Comparison of ENCODE assay signal across 19 mouse cellular contexts in genomic region chr6:115985622-115986021, GRCm38 (mm10). TPM values are rescaled to one million over a fixed set of nuclear protein-coding genes. Genes with fewer than 3 reads are reported as not detected.
DNase-seq lines count a peak whose midpoint lies in the region; ATAC-seq and TF ChIP-seq lines count a peak whose summit lies in the region.
"Had no signal": no experiment of that assay in that cellular context is flagged by ENCODE, and none has a peak within 500 bp of the region (broad histone marks: within the 10 kb centered on the region; RNA-seq: fewer than 3 reads in every experiment).

No protein-coding gene starts in this region.

- no peak for ATAC-seq in heart, postnatal 0 days (ENCODE audit: insufficient read depth, low read depth)
- no peak for ATAC-seq in monocyte, adult 5-6 weeks (replicated peaks; ENCODE audit: insufficient number of reproducible peaks, low FRiP score, low TSS enrichment, poor library complexity, severe bottlenecking)
- ATAC-seq: forebrain, embryonic 16.5 days had no signal

- no peak for TF ChIP-seq EP300 in heart, postnatal 0 days (IDR thresholded peaks at IDR 0.05; ENCODE audit: low read depth)

- H3K9me3 ChIP-seq in heart, postnatal 0 days (replicated peaks; ENCODE audit: control insufficient read depth, low read length) = no peaks in the 10 kb centered on the region

- peaks cover 14% of the 10 kb centered on the region for H3K4me1 ChIP-seq in heart, postnatal 0 days (ENCODE audit: control insufficient read depth, insufficient read depth)

- no peak overlapping the region for H3K9ac ChIP-seq in heart, postnatal 0 days (replicated peaks; ENCODE audit: low read depth, low read length)

- peak overlapping the region; percentile 64 for H3K4me2 ChIP-seq in heart, postnatal 0 days (ENCODE audit: low read depth, low read length)
- H3K4me2 ChIP-seq: liver, embryonic 11.5 days had no signal

- TF ChIP-seq CTCF in heart, postnatal 0 days (IDR thresholded peaks at IDR 0.05; ENCODE audit: low read depth) = no peak

- H3K36me3 ChIP-seq in heart, postnatal 0 days (replicated peaks; ENCODE audit: control insufficient read depth, insufficient read depth, low read length) = 0 out of 2 replicates have a peak, but pooled peaks cover under 1% of the 10 kb centered on the region

- DNase-seq in adrenal gland, adult 2 months = peak; percentile 85
- DNase-seq in adrenal gland, adult 18-20 months (ENCODE audit: low spot score in 2 of 2) = no peak
- no peak for DNase-seq in heart, postnatal 0 days (ENCODE audit: low spot score)
- DNase-seq in heart, postnatal 10 days = no peak
- peak; percentile 57 for DNase-seq in ovary, adult 18-20 months (ENCODE audit: low spot score)
- DNase-seq in ovary, postnatal 10 days (ENCODE audit: low spot score) = no peak
- DNase-seq in urinary bladder, postnatal 36 days (ENCODE audit: low spot score in 2 of 2) = no peak
- DNase-seq: cerebellum, adult 11-12 months; embryo, embryonic 11 days; kidney, postnatal 10 days; retina, postnatal 1 day; thymus, postnatal 4 days had no signal

- no peak overlapping the region for H3K27ac ChIP-seq in heart, postnatal 0 days (ENCODE audit: low read depth)

- intact Hi-C loops in heart, postnatal 10 days (cut with DNase I) = no loop called here

- H3K4me3 ChIP-seq in heart, postnatal 0 days (ENCODE audit: low read depth, low read length) = no peak overlapping the region

- no peaks in the 10 kb centered on the region; the same call in 1 of the 2 replicates for H3K27me3 ChIP-seq in heart, postnatal 0 days (ENCODE audit: control insufficient read depth, insufficient read depth, low read length)

- WGBS in heart, postnatal 0 days = 56% methylated on average over 9 of the region's 9 CpGs

RNA-seq across cellular contexts. Expression of gene Plxnd1, which starts 9.2 kb away (rescaled TPM):
- 100 to 1,000 TPM; 168 to 181 TPM for total RNA-seq in adrenal gland, adult 2 months (2021)
- 279 and 288 TPM in 2 replicates for polyA plus RNA-seq in adrenal gland, adult 2 months (2012; rRNA removed)
- 100 to 1,000 TPM; 116 to 135 TPM for total RNA-seq in adrenal gland, adult 18-20 months (2021)
- total RNA-seq in heart, postnatal 0 days (2014; rRNA removed; ENCODE audit: low replicate concordance) = 82.4 and 166 TPM in 2 replicates
- 28.1 and 37.7 TPM in 2 replicates for polyA plus RNA-seq in heart, postnatal 0 days (2015; fragmentation: Nextera tagmentation; extraction: Ambion mirVana)
- 100 to 1,000 TPM; 179 to 224 TPM for total RNA-seq in heart, postnatal 10 days (2021)
- 8.2 to 17.6 TPM (median 17.6 TPM) in 3 replicates for total RNA-seq in monocyte, adult 5-6 weeks (2017)

RNA-seq across cellular contexts. Expression of gene H1foo, which starts 40.9 kb away (rescaled TPM):
- total RNA-seq in adrenal gland, adult 2 months (2021) = not detected
- not detected in 2 replicates for polyA plus RNA-seq in adrenal gland, adult 2 months (2012; rRNA removed)
- total RNA-seq in adrenal gland, adult 18-20 months (2021) = not detected
- not detected in 2 replicates for total RNA-seq in heart, postnatal 0 days (2014; rRNA removed; ENCODE audit: low replicate concordance)
- polyA plus RNA-seq in heart, postnatal 0 days (2015; fragmentation: Nextera tagmentation; extraction: Ambion mirVana) = not detected in 2 replicates
- not detected for total RNA-seq in heart, postnatal 10 days (2021)
- total RNA-seq in monocyte, adult 5-6 weeks (2017) = not detected in 3 replicates
- total RNA-seq: ES-E14; left cerebral cortex, adult 18-20 months; megakaryocyte, adult 5-6 weeks had no signal
- polyA plus RNA-seq: forebrain, embryonic 16.5 days; liver, embryonic 11.5 days; spleen, adult 2 months had no signal

RNA-seq across cellular contexts. Expression of gene Rho, which starts 54.1 kb away (rescaled TPM):
- under 1 TPM; 0.52 to 0.95 TPM for total RNA-seq in adrenal gland, adult 2 months (2021)
- 2.2 and 3.4 TPM in 2 replicates for polyA plus RNA-seq in adrenal gland, adult 2 months (2012; rRNA removed)
- total RNA-seq in adrenal gland, adult 18-20 months (2021) = under 1 TPM; 0.26 to 0.40 TPM
- 1.3 TPM in 1 of 2 replicates, not detected in the other for total RNA-seq in heart, postnatal 0 days (2014; rRNA removed; ENCODE audit: low replicate concordance)
- polyA plus RNA-seq in heart, postnatal 0 days (2015; fragmentation: Nextera tagmentation; extraction: Ambion mirVana) = 0.04 TPM in 1 of 2 replicates, not detected in the other
- total RNA-seq in heart, postnatal 10 days (2021) = under 1 TPM; 0.07 to 0.20 TPM
- total RNA-seq in monocyte, adult 5-6 weeks (2017) = not detected in 3 replicates
- polyA plus RNA-seq: liver, embryonic 11.5 days had no signal

Comparison
In these comparisons a context has a peak if more than half of its experiments do, and no peak if none do; other contexts are left out.
1. DNase-seq: peak in adrenal gland, adult 2 months (single experiment) and ovary, adult 18-20 months (single experiment); none in adrenal gland, adult 18-20 months (0 of 2), heart, postnatal 0 days (single experiment), heart, postnatal 10 days (0 of 2), ovary, postnatal 10 days (single experiment) and urinary bladder, postnatal 36 days (0 of 2).